ENCODE assay signal across 22 mouse cellular contexts in the genomic region with DNA sequence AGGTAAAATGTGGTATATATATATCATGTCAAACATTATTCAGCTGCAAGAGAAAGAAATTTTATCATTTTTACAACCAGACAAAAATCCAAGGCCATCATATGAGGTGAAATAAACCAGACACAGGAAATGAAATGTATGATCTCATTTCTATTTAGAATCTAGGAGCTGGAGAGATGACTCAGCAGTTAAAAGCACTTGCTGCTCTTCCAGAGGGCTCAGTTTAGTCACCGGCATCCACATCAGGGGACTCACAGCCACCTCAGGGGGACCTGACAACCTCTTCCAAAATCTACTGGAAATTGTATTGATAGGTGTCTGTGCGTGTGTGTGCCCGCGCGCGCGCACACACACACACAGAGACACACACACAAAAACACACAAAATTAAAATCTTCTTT.
DNase-seq lines count a peak whose midpoint lies in the region; TF ChIP-seq lines count a peak whose summit lies in the region.
"Had no signal": no experiment of that assay in that cellular context is flagged by ENCODE, and none has a peak within 500 bp of the region (broad histone marks: within the 10 kb centered on the region; RNA-seq: fewer than 3 reads in every experiment).

No protein-coding gene starts in this region.

- 82% methylated on average over 7 of the region's 7 CpGs for WGBS in heart, adult 2 months

- no peaks in the 10 kb centered on the region for H3K27me3 ChIP-seq in heart, adult 2 months (ENCODE audit: control insufficient read depth, insufficient read depth, low read length)
- H3K27me3 ChIP-seq: embryonic facial prominence, embryonic 12.5 days; forebrain, embryonic 15.5 days; heart, embryonic 13.5 days; hindbrain, embryonic 13.5 days; Patski had no signal

- no peak overlapping the region for H3K4me3 ChIP-seq in heart, adult 2 months
- H3K4me3 ChIP-seq: embryonic facial prominence, embryonic 12.5 days; forebrain, embryonic 15.5 days; heart, embryonic 13.5 days; hindbrain, embryonic 13.5 days had no signal

- H3K9ac ChIP-seq in heart, adult 2 months (ENCODE audit: low read depth, low read length): no peak overlapping the region
- H3K9ac ChIP-seq: embryonic facial prominence, embryonic 12.5 days; forebrain, embryonic 15.5 days; heart, embryonic 13.5 days; hindbrain, embryonic 13.5 days had no signal

- H3K36me3 ChIP-seq in heart, adult 2 months (ENCODE audit: control insufficient read depth, insufficient read depth, low read length): no peaks in the 10 kb centered on the region
- H3K36me3 ChIP-seq: embryonic facial prominence, embryonic 12.5 days; forebrain, embryonic 15.5 days; heart, embryonic 13.5 days; hindbrain, embryonic 13.5 days had no signal

- TF ChIP-seq CTCF in heart, adult 2 months (IDR thresholded peaks at IDR 0.05): no peak

- H3K4me1 ChIP-seq in heart, adult 2 months (ENCODE audit: control insufficient read depth, insufficient read depth, low read length): peaks cover 2% of the 10 kb centered on the region
- H3K4me1 ChIP-seq: embryonic facial prominence, embryonic 12.5 days; forebrain, embryonic 15.5 days; hindbrain, embryonic 13.5 days had no signal

- TF ChIP-seq EP300 in heart, adult 2 months (IDR thresholded peaks at IDR 0.05; ENCODE audit: insufficient read depth, low read depth, low read length): no peak

- TF ChIP-seq POLR2A in heart, adult 2 months (IDR thresholded peaks at IDR 0.05; ENCODE audit: insufficient read depth, low read depth, low read length): no peak

- peak overlapping the region; percentile 27; the same call in 1 of the 2 replicates for H3K27ac ChIP-seq in heart, adult 2 months
- H3K27ac ChIP-seq: embryonic facial prominence, embryonic 12.5 days; forebrain, embryonic 15.5 days; heart, embryonic 13.5 days; hindbrain, embryonic 13.5 days; hindbrain, postnatal 0 days had no signal

- no peaks in the 10 kb centered on the region for H3K79me2 ChIP-seq in heart, adult 2 months (replicated peaks; ENCODE audit: control insufficient read depth, insufficient read depth, low read length)

- intact Hi-C loops in heart, adult 2 months (cut with DNase I): no loop called here
- intact Hi-C loops in heart, postnatal 10 days (cut with DNase I): no loop called here

- peak; percentile 38 to 52 for DNase-seq in adrenal gland, adult (ENCODE audit: inconsistent age in 2 of 2, low spot score in 1 of 2)
- no peak for DNase-seq in adrenal gland, postnatal 10 days
- DNase-seq in heart, adult 2 months: no peak
- no peak for DNase-seq in heart, postnatal 10 days
- DNase-seq in 416B (ENCODE audit: low read depth): peak; percentile 55
- no peak for DNase-seq in retina, embryonic 14.5 days (ENCODE audit: low spot score)
- no peak for DNase-seq in neural tube, embryonic 10.5 days (ENCODE audit: extremely low spot score, low spot score)
- DNase-seq: adrenal gland, adult 8-10 months; cerebellum, adult 11 months; cerebellum, adult 9-10 months; cerebellum, postnatal 25 days; gastrocnemius, postnatal 36 days; heart, adult 18-20 months; heart, postnatal 14 days; kidney, adult 11 months; kidney, adult 9 months had no signal

Comparison
In these comparisons a context has a peak if more than half of its experiments do, and no peak if none do; other contexts are left out.
1. DNase-seq: peak in adrenal gland, adult (2 of 2) and 416B (single experiment); none in adrenal gland, postnatal 10 days (single experiment), heart, adult 2 months (0 of 2), heart, postnatal 10 days (0 of 2), retina, embryonic 14.5 days (single experiment) and neural tube, embryonic 10.5 days (single experiment).